Comparison of ENCODE assay signal across 10 mouse cellular contexts in genomic region chr3:108082251-108082875, GRCm38 (mm10). TPM values are rescaled to one million over a fixed set of nuclear protein-coding genes. Genes with fewer than 3 reads are reported as not detected.
DNase-seq lines count a peak whose midpoint lies in the region; ATAC-seq and TF ChIP-seq lines count a peak whose summit lies in the region.
"Had no signal": no experiment of that assay in that cellular context is flagged by ENCODE, and none has a peak within 500 bp of the region (broad histone marks: within the 10 kb centered on the region; RNA-seq: fewer than 3 reads in every experiment).

No protein-coding gene starts in this region.

- H3K27me3 ChIP-seq in kidney, embryonic 16.5 days (ENCODE audit: insufficient read depth, low read length) = no peaks in the 10 kb centered on the region
- no peaks in the 10 kb centered on the region for H3K27me3 ChIP-seq in embryonic facial prominence, embryonic 14.5 days (replicated peaks; ENCODE audit: control insufficient read depth, insufficient read depth, low read length)
- H3K27me3 ChIP-seq in intestine, postnatal 0 days (replicated peaks; ENCODE audit: control insufficient read depth, insufficient read depth, low read length) = no peaks in the 10 kb centered on the region
- H3K27me3 ChIP-seq in myocyte (ENCODE audit: control insufficient read depth, insufficient read depth, insufficient read length) = no peaks in the 10 kb centered on the region
- H3K27me3 ChIP-seq: embryonic facial prominence, embryonic 15.5 days had no signal

- no peak for TF ChIP-seq POLR2A in myocyte (IDR thresholded peaks at IDR 0.05; ENCODE audit: insufficient read length, low read depth)

- no peaks in the 10 kb centered on the region for H3K9me3 ChIP-seq in kidney, embryonic 16.5 days (ENCODE audit: low read length)
- H3K9me3 ChIP-seq in embryonic facial prominence, embryonic 14.5 days (ENCODE audit: control insufficient read depth, low read length) = no peaks in the 10 kb centered on the region
- no peaks in the 10 kb centered on the region for H3K9me3 ChIP-seq in intestine, postnatal 0 days (ENCODE audit: control insufficient read depth)
- H3K9me3 ChIP-seq: embryonic facial prominence, embryonic 15.5 days had no signal

- 0 out of 2 replicates have a peak overlapping the region, but pooled peaks have one; percentile 4 for H3K4me3 ChIP-seq in kidney, embryonic 16.5 days (ENCODE audit: low read length)
- H3K4me3 ChIP-seq in embryonic facial prominence, embryonic 14.5 days (ENCODE audit: low read depth, low read length) = no peak overlapping the region
- H3K4me3 ChIP-seq in intestine, postnatal 0 days (ENCODE audit: low read depth, low read length) = no peak overlapping the region
- no peak overlapping the region for H3K4me3 ChIP-seq in myocyte
- H3K4me3 ChIP-seq: embryonic facial prominence, embryonic 15.5 days had no signal

- H3ac ChIP-seq in myocyte (ENCODE audit: control insufficient read depth, insufficient read length) = no peak overlapping the region

- H3K79me2 ChIP-seq in myocyte (ENCODE audit: control insufficient read depth, insufficient read depth) = peaks cover 35% of the 10 kb centered on the region

- H3K36me3 ChIP-seq in kidney, embryonic 16.5 days (ENCODE audit: insufficient read depth, low read length) = peaks cover 31% of the 10 kb centered on the region
- H3K36me3 ChIP-seq in embryonic facial prominence, embryonic 14.5 days (ENCODE audit: control insufficient read depth, insufficient read depth, low read length) = peaks cover 28% of the 10 kb centered on the region
- H3K36me3 ChIP-seq in intestine, postnatal 0 days (ENCODE audit: control insufficient read depth, insufficient read depth) = peaks cover 33% of the 10 kb centered on the region
- no peaks in the 10 kb centered on the region for H3K36me3 ChIP-seq in myocyte (ENCODE audit: control insufficient read depth, insufficient read depth)

- no peak for ATAC-seq in kidney, embryonic 16.5 days (ENCODE audit: low FRiP score, low TSS enrichment)
- ATAC-seq in embryonic facial prominence, embryonic 14.5 days (ENCODE audit: low read depth) = no peak
- no peak for ATAC-seq in intestine, postnatal 0 days
- ATAC-seq in frontal cortex, adult (ENCODE audit: low TSS enrichment) = no peak

- DNase-seq in kidney, adult 9 months = no peak
- DNase-seq in embryonic facial prominence, embryonic 14.5 days (ENCODE audit: low spot score) = no peak
- no peak for DNase-seq in embryo, embryonic 10 days (ENCODE audit: low spot score)
- DNase-seq in cerebellum, postnatal 14 days = no peak
- DNase-seq: kidney, adult 2 months had no signal

- 77% methylated on average over 1 of the region's 1 CpGs for WGBS in kidney, embryonic 16.5 days
- 78% methylated on average over 1 of the region's 1 CpGs for WGBS in embryonic facial prominence, embryonic 14.5 days
- WGBS in intestine, postnatal 0 days = 85% methylated on average over 1 of the region's 1 CpGs

- TF ChIP-seq CTCF in intestine, postnatal 0 days (IDR thresholded peaks at IDR 0.05; ENCODE audit: low read depth) = no peak

- H3K4me2 ChIP-seq in kidney, embryonic 16.5 days (replicated peaks; ENCODE audit: low read depth, low read length) = peak overlapping the region; percentile 22; the same call in 1 of the 2 replicates
- peak overlapping the region; percentile 10; the same call in 1 of the 2 replicates for H3K4me2 ChIP-seq in embryonic facial prominence, embryonic 14.5 days (ENCODE audit: low read depth, low read length)
- no peak overlapping the region for H3K4me2 ChIP-seq in intestine, postnatal 0 days (replicated peaks; ENCODE audit: low read depth)
- peak overlapping the region; percentile 74 for H3K4me2 ChIP-seq in myocyte (ENCODE audit: low read depth)
- H3K4me2 ChIP-seq: embryonic facial prominence, embryonic 15.5 days had no signal

- peak overlapping the region; percentile 38 for H3K9ac ChIP-seq in kidney, embryonic 16.5 days (replicated peaks; ENCODE audit: low read length)
- 0 out of 2 replicates have a peak overlapping the region, but pooled peaks have one; percentile 37 for H3K9ac ChIP-seq in embryonic facial prominence, embryonic 14.5 days (ENCODE audit: low read depth, low read length)
- 0 out of 2 replicates have a peak overlapping the region, but pooled peaks have one; percentile 1 for H3K9ac ChIP-seq in intestine, postnatal 0 days (ENCODE audit: low read depth, low read length)
- H3K9ac ChIP-seq: embryonic facial prominence, embryonic 15.5 days had no signal

- peaks cover 36% of the 10 kb centered on the region for H3K4me1 ChIP-seq in kidney, embryonic 16.5 days (ENCODE audit: insufficient read depth, low read length)
- peaks cover 32% of the 10 kb centered on the region for H3K4me1 ChIP-seq in embryonic facial prominence, embryonic 14.5 days (ENCODE audit: control insufficient read depth, insufficient read depth, low read length)
- peaks cover 10% of the 10 kb centered on the region for H3K4me1 ChIP-seq in intestine, postnatal 0 days (replicated peaks; ENCODE audit: control insufficient read depth, insufficient read depth, low read length)

- peak overlapping the region; percentile 34; the same call in 1 of the 2 replicates for H3K27ac ChIP-seq in kidney, embryonic 16.5 days (ENCODE audit: low read length)
- peak overlapping the region; percentile 39 for H3K27ac ChIP-seq in embryonic facial prominence, embryonic 14.5 days (replicated peaks; ENCODE audit: low read depth, low read length)
- H3K27ac ChIP-seq in intestine, postnatal 0 days (ENCODE audit: low read depth, low read length) = no peak overlapping the region

TF ChIP-seq in myocyte, 11 proteins besides CTCF, POLR2A, EP300 and RAD21:
- TF ChIP-seq POLR2AphosphoS2 (IDR thresholded peaks at IDR 0.05; ENCODE audit: insufficient read length, low read depth) = no peak
- TF ChIP-seq SRF (IDR thresholded peaks at IDR 0.05; ENCODE audit: control insufficient read depth, insufficient read length, low read depth) = no peak
- TF ChIP-seq E2F4 (IDR thresholded peaks at IDR 0.05; ENCODE audit: insufficient read depth) = no peak
- no peak for TF ChIP-seq MYOG (IDR thresholded peaks at IDR 0.05; ENCODE audit: control insufficient read depth in 1 of 3, insufficient read depth in 1 of 3, insufficient read length in 2 of 3, low read depth in 2 of 3)
- TF ChIP-seq TCF12 (IDR thresholded peaks at IDR 0.05; ENCODE audit: insufficient read depth, poor library complexity, severe bottlenecking) = no peak
- no peak for TF ChIP-seq USF1 (IDR thresholded peaks at IDR 0.05; ENCODE audit: low read depth)
- TF ChIP-seq MAX (IDR thresholded peaks at IDR 0.05; ENCODE audit: low read depth) = no peak
- TF ChIP-seq MYOD1 (IDR thresholded peaks at IDR 0.05; ENCODE audit: control insufficient read depth in 1 of 3, insufficient read length in 2 of 3, low read depth in 2 of 3) = no peak
- no peak for TF ChIP-seq REST (IDR thresholded peaks at IDR 0.05; ENCODE audit: insufficient read depth, insufficient read length)
- no peak for TF ChIP-seq CEBPB (IDR thresholded peaks at IDR 0.05; ENCODE audit: insufficient read depth, poor library complexity, severe bottlenecking)
- TF ChIP-seq TCF3 (IDR thresholded peaks at IDR 0.05; ENCODE audit: insufficient read length, low read depth) = no peak

RNA-seq across cellular contexts. Expression of gene Ampd2, which starts 4.1 kb away (rescaled TPM):
- 69.7 and 69.8 TPM in 2 replicates for polyA plus RNA-seq in kidney, embryonic 16.5 days (2015; fragmentation: Nextera tagmentation; extraction: Ambion mirVana)
- 31.6 and 33.8 TPM in 2 replicates for polyA plus RNA-seq in embryonic facial prominence, embryonic 14.5 days (2014; fragmentation: Nextera tagmentation; extraction: Ambion mirVana)
- 17.6 and 18.2 TPM in 2 replicates for polyA plus RNA-seq in intestine, postnatal 0 days (2015; fragmentation: Nextera tagmentation; extraction: Ambion mirVana)
- 32.6 TPM for polyA plus RNA-seq in myocyte (2012; fragmentation: generic; extraction: Trizol)

RNA-seq across cellular contexts. Expression of gene Gnat2, which starts 10.2 kb away (rescaled TPM):
- 0.84 and 1.9 TPM in 2 replicates for polyA plus RNA-seq in kidney, embryonic 16.5 days (2015; fragmentation: Nextera tagmentation; extraction: Ambion mirVana)
- 0.35 and 0.53 TPM in 2 replicates for polyA plus RNA-seq in embryonic facial prominence, embryonic 14.5 days (2014; fragmentation: Nextera tagmentation; extraction: Ambion mirVana)
- polyA plus RNA-seq in intestine, postnatal 0 days (2015; fragmentation: Nextera tagmentation; extraction: Ambion mirVana) = 0.43 and 0.80 TPM in 2 replicates
- 0.90 TPM for polyA plus RNA-seq in myocyte (2012; fragmentation: generic; extraction: Trizol)

RNA-seq across cellular contexts. Expression of gene Gstm4, which starts 37.7 kb away (rescaled TPM):
- 19.8 and 20.4 TPM in 2 replicates for polyA plus RNA-seq in kidney, embryonic 16.5 days (2015; fragmentation: Nextera tagmentation; extraction: Ambion mirVana)
- polyA plus RNA-seq in embryonic facial prominence, embryonic 14.5 days (2014; fragmentation: Nextera tagmentation; extraction: Ambion mirVana) = 14.1 and 14.2 TPM in 2 replicates
- 28.4 and 30.5 TPM in 2 replicates for polyA plus RNA-seq in intestine, postnatal 0 days (2015; fragmentation: Nextera tagmentation; extraction: Ambion mirVana)
- polyA plus RNA-seq in myocyte (2012; fragmentation: generic; extraction: Trizol) = 0.52 TPM
